Mouse (Mus musculus) central nervous system, embryonic 14 days (tissue): ENCODE measurements around the gene Cep57. TPM values are rescaled to one million over a fixed set of nuclear protein-coding genes. Genes with fewer than 3 reads are reported as not detected.

Source experiments
- polyA plus RNA-seq: library from polyadenylated mRNA; depleted of rRNA; stranded (reverse); fragments of >200 nt; gene quantifications from 2 replicates; pipeline ENCODE4 v1.2.3, GENCODE M21; 2012; rRNA removed

The Cep57 gene
- polyA plus RNA-seq, result 44.5 and 54.0 TPM in 2 replicates

GRCm38 (mm10) chr9:13826832-13827405, at the start of gene Cep57:
Gene Cep57 (minus strand): TSS chr9:13827107.

GRCm38 (mm10) chr9:13827406-13828086, 639 bp upstream of the Cep57 start, which contains the start of gene Fam76b:
Gene Fam76b (plus strand): TSS chr9:13827716.

Other genes with a start within 250 kb of the Cep57 start
- gene Mtmr2, start 78.7 kb downstream of the Cep57 start, polyA plus RNA-seq, result 24.3 and 24.9 TPM in 2 replicates
- gene Fam76b, start 609 bp upstream of the Cep57 start, polyA plus RNA-seq, result 40.5 and 45.6 TPM in 2 replicates